Mouse (Mus musculus) naive thymus-derived CD4-positive, alpha-beta T cell, adult 2 months (primary cell): Measurements from ENCODE around the gene Mkrn3.

Experiments used
- DNase-seq: peaks from one replicate; pipeline ENCODE4 v3.0.0-alpha.2; 2011; ENCODE audit warnings: low read depth

Mkrn3 gene

GRCm38 (mm10) chr7:62378529-62378928 is 41.4 kb downstream of the Mkrn3 start:
- no peak for DNase-seq

- no peak for DNase-seq
These were observed 42.6 kb downstream of the Mkrn3 start for GRCm38 (mm10) chr7:62377313-62377712.

GRCm38 (mm10) chr7:62376510-62377304 is 43.2 kb downstream of the Mkrn3 start, which contains the start of gene Magel2:
Gene Magel2, plus strand, starts transcription at chr7:62377010.
- DNase-seq, result no peak

- DNase-seq, result no peak
These were observed 44.3 kb downstream of the Mkrn3 start for GRCm38 (mm10) chr7:62375658-62376057.
